ENCODE assay signal across 29 mouse cellular contexts in genomic region chr12:109507693-109508092, GRCm38 (mm10). TPM values are rescaled to one million over a fixed set of nuclear protein-coding genes. Genes with fewer than 3 reads are reported as not detected.
DNase-seq lines count a peak whose midpoint lies in the region; ATAC-seq and TF ChIP-seq lines count a peak whose summit lies in the region.
"Had no signal": no experiment of that assay in that cellular context is flagged by ENCODE, and none has a peak within 500 bp of the region (broad histone marks: within the 10 kb centered on the region; RNA-seq: fewer than 3 reads in every experiment).

No protein-coding gene starts in this region.

- no peak for TF ChIP-seq POLR2A in bone marrow, adult 2 months (IDR thresholded peaks at IDR 0.05; ENCODE audit: borderline replicate concordance, control insufficient read depth, low read depth, low read length)

- H3K27ac ChIP-seq in forebrain, embryonic 12.5 days, result peak overlapping the region; percentile 56; the same call in 1 of the 2 replicates
- H3K27ac ChIP-seq in forebrain, embryonic 15.5 days (replicated peaks), result no peak overlapping the region
- peak overlapping the region; percentile 62; the same call in 1 of the 2 replicates for H3K27ac ChIP-seq in bone marrow, adult 2 months (ENCODE audit: control insufficient read depth, insufficient read depth, low read depth, low read length, poor library complexity)
- H3K27ac ChIP-seq in left cerebral cortex, adult 2 months, result no peak overlapping the region
- H3K27ac ChIP-seq: hindbrain, embryonic 15.5 days; limb, embryonic 13.5 days; neural tube, embryonic 15.5 days had no signal

- H3K9me3 ChIP-seq in forebrain, embryonic 12.5 days, result no peaks in the 10 kb centered on the region
- no peaks in the 10 kb centered on the region for H3K9me3 ChIP-seq in forebrain, embryonic 15.5 days
- H3K9me3 ChIP-seq: forebrain, embryonic 13.5 days; hindbrain, embryonic 15.5 days; limb, embryonic 13.5 days; liver, embryonic 12.5 days; neural tube, embryonic 15.5 days had no signal

- no peak for TF ChIP-seq CTCF in bone marrow, adult 2 months (IDR thresholded peaks at IDR 0.05; ENCODE audit: control insufficient read depth, insufficient read depth, low read length)
- no peak for TF ChIP-seq CTCF in left cerebral cortex, adult 2 months (IDR thresholded peaks at IDR 0.05)

- no peak overlapping the region for H3K4me2 ChIP-seq in forebrain, embryonic 12.5 days
- H3K4me2 ChIP-seq in forebrain, embryonic 15.5 days (replicated peaks), result no peak overlapping the region
- H3K4me2 ChIP-seq: forebrain, embryonic 13.5 days; heart, embryonic 11.5 days; hindbrain, embryonic 15.5 days; limb, embryonic 13.5 days; liver, embryonic 12.5 days; neural tube, embryonic 15.5 days had no signal

- WGBS in forebrain, embryonic 12.5 days, result 86% methylated on average over 11 of the region's 11 CpGs
- 84% methylated on average over 11 of the region's 11 CpGs for WGBS in forebrain, embryonic 15.5 days
- WGBS in bone marrow, adult 2 months, result 13% methylated on average over 11 of the region's 11 CpGs

- H3K27me3 ChIP-seq in forebrain, embryonic 12.5 days, result peaks cover 55% of the 10 kb centered on the region
- H3K27me3 ChIP-seq in forebrain, embryonic 15.5 days, result 0 out of 2 replicates have a peak, but pooled peaks cover 13% of the 10 kb centered on the region
- H3K27me3 ChIP-seq: hindbrain, embryonic 15.5 days; liver, embryonic 12.5 days had no signal

- no peak overlapping the region for H3K9ac ChIP-seq in forebrain, embryonic 12.5 days
- H3K9ac ChIP-seq in forebrain, embryonic 15.5 days (replicated peaks), result no peak overlapping the region
- H3K9ac ChIP-seq: forebrain, embryonic 13.5 days; hindbrain, embryonic 15.5 days; limb, embryonic 13.5 days; liver, embryonic 12.5 days; neural tube, embryonic 15.5 days had no signal

- H3K4me3 ChIP-seq in forebrain, embryonic 12.5 days (replicated peaks), result no peak overlapping the region
- H3K4me3 ChIP-seq in forebrain, embryonic 15.5 days, result no peak overlapping the region
- H3K4me3 ChIP-seq in bone marrow, adult 2 months (replicated peaks; ENCODE audit: control insufficient read depth, low read depth, low read length), result no peak overlapping the region
- no peak overlapping the region for H3K4me3 ChIP-seq in left cerebral cortex, adult 2 months
- H3K4me3 ChIP-seq: erythroblast, embryonic 14.5 days; forebrain, embryonic 13.5 days; hindbrain, embryonic 15.5 days; limb, embryonic 13.5 days; liver, embryonic 12.5 days; neural tube, embryonic 15.5 days had no signal

- H3K36me3 ChIP-seq in forebrain, embryonic 12.5 days (replicated peaks), result no peaks in the 10 kb centered on the region
- no peaks in the 10 kb centered on the region for H3K36me3 ChIP-seq in forebrain, embryonic 15.5 days
- H3K36me3 ChIP-seq: hindbrain, embryonic 15.5 days; limb, embryonic 13.5 days; liver, embryonic 12.5 days; neural tube, embryonic 15.5 days had no signal

- DNase-seq in heart, postnatal 10 days, result no peak
- no peak for DNase-seq in left cerebral cortex, adult 2 months (ENCODE audit: extremely low spot score in 1 of 2, low spot score in 2 of 2)
- DNase-seq: cerebellum, adult 9-10 months; cerebellum, postnatal 36 days; gastrocnemius, postnatal 25 days; heart, adult 18-20 months; heart, postnatal 4 days; kidney, adult 11 months; kidney, postnatal 14 days; lung, adult 18-20 months; lung, postnatal 14 days; midbrain, embryonic 14.5 days; right cerebral cortex, postnatal 25 days; thymus, adult 2 months; thymus, postnatal 36 days had no signal

- intact Hi-C loops in heart, postnatal 10 days (cut with DNase I), result no loop called here
- intact Hi-C loops in left cerebral cortex, adult 2 months (cut with DNase I), result no loop called here

- H3K4me1 ChIP-seq in forebrain, embryonic 12.5 days, result peaks cover 41% of the 10 kb centered on the region
- H3K4me1 ChIP-seq in forebrain, embryonic 15.5 days, result peaks cover 21% of the 10 kb centered on the region
- H3K4me1 ChIP-seq in bone marrow, adult 2 months (ENCODE audit: control insufficient read depth, insufficient read depth, low read length), result peaks cover 7% of the 10 kb centered on the region

- ATAC-seq in forebrain, embryonic 12.5 days (ENCODE audit: low FRiP score), result no peak
- ATAC-seq in forebrain, embryonic 15.5 days (replicated peaks), result no peak
- peak; percentile 74 for ATAC-seq in granulocyte monocyte progenitor cell, adult 5-6 weeks (replicated peaks; ENCODE audit: poor library complexity, severe bottlenecking)
- peak; percentile 78 for ATAC-seq in neutrophil, adult 5-6 weeks (ENCODE audit: extremely low read depth, insufficient number of reproducible peaks, low FRiP score, poor library complexity, severe bottlenecking)
- ATAC-seq: forebrain, embryonic 13.5 days; inflammation-experienced regulatory T-cells, adult 6 months; liver, embryonic 12.5 days had no signal

RNA-seq across cellular contexts. Expression of gene Dlk1, which starts 55.1 kb away (rescaled TPM):
- 143 and 148 TPM in 2 replicates for polyA plus RNA-seq in forebrain, embryonic 12.5 days (2016; fragmentation: Nextera tagmentation; extraction: Ambion mirVana)
- 29.7 and 48.5 TPM in 2 replicates for polyA plus RNA-seq in forebrain, embryonic 15.5 days (2015; fragmentation: Nextera tagmentation; extraction: Ambion mirVana)
- 3.6 TPM in 1 of 2 replicates, not detected in the other for polyA plus RNA-seq in bone marrow, adult 2 months (2011; ENCODE audit: insufficient read depth, insufficient read length, low replicate concordance, missing spikeins)
- total RNA-seq in granulocyte monocyte progenitor cell, adult 5-6 weeks (2014; fragmentation: Nextera tagmentation), result not detected in 2 replicates
- total RNA-seq in granulocyte monocyte progenitor cell, adult 5-6 weeks (2017), result not detected in 2 replicates
- total RNA-seq in neutrophil, adult 5-6 weeks (2017), result not detected in 2 replicates
- total RNA-seq in heart, postnatal 10 days (2021), result 10 to 100 TPM; 17.2 to 17.7 TPM
- total RNA-seq in left cerebral cortex, adult 2 months (2021), result 1 to 10 TPM; 4.7 to 8.5 TPM
- total RNA-seq: megakaryocyte-erythroid progenitor cell, adult 5-6 weeks had no signal
- polyA plus RNA-seq: inflammation-experienced regulatory T-cells, adult 6 months had no signal

Comparison
In these comparisons a context has a peak if more than half of its experiments do, and no peak if none do; other contexts are left out.
1. H3K27ac ChIP-seq: peak in forebrain, embryonic 12.5 days (single experiment) and bone marrow, adult 2 months (single experiment); none in forebrain, embryonic 15.5 days (single experiment) and left cerebral cortex, adult 2 months (single experiment).
2. ATAC-seq: peak in granulocyte monocyte progenitor cell, adult 5-6 weeks (single experiment) and neutrophil, adult 5-6 weeks (single experiment); none in forebrain, embryonic 12.5 days (single experiment) and forebrain, embryonic 15.5 days (single experiment).